Mouse (Mus musculus) kidney, adult 2 months (tissue): ENCODE results near the gene Capza1. TPM values are rescaled to one million over a fixed set of nuclear protein-coding genes. Genes with fewer than 3 reads are reported as not detected.

Source experiments
- DNase-seq: peaks from one replicate; pipeline ENCODE4 v3.0.0; 2021
- H3K27ac ChIP-seq: fragments of 200-500 bp; 2 replicates; pipeline ENCODE4 v1.5.1; 2012; ENCODE audit warnings: low read depth, low read length, control low read depth, inconsistent platforms; ENCODE audit not compliant: insufficient read depth
- H3K27me3 ChIP-seq: fragments of 200-500 bp; replicated peaks from 2 replicates; pipeline ENCODE4 v1.6.1; 2012; ENCODE audit warnings: mild to moderate bottlenecking, moderate library complexity, low read length, inconsistent platforms; ENCODE audit not compliant: control insufficient read depth, insufficient read depth
- H3K36me3 ChIP-seq: fragments of 200-500 bp; 2 replicates; pipeline ENCODE4 v1.6.1; 2012; ENCODE audit warnings: mild to moderate bottlenecking, moderate library complexity, low read length, inconsistent platforms; ENCODE audit not compliant: control insufficient read depth, insufficient read depth
- H3K4me1 ChIP-seq: fragments of 200-500 bp; 2 replicates; pipeline ENCODE4 v1.6.1; 2011; ENCODE audit warnings: low read length; ENCODE audit not compliant: control insufficient read depth, insufficient read depth
- H3K4me3 ChIP-seq: fragments of 200-500 bp; 2 replicates; pipeline ENCODE4 v1.5.1; 2011; ENCODE audit warnings: mild to moderate bottlenecking, low read depth, low read length, control low read depth; ENCODE audit not compliant: insufficient read depth
- CTCF ChIP-seq: fragments of 200-500 bp; conservative IDR thresholded peaks from 2 replicates; pipeline ENCODE4 v1.5.1; 2011; ENCODE audit warnings: low read depth, mild to moderate bottlenecking, control low read depth, low read length, moderate library complexity, mixed read lengths; ENCODE audit not compliant: insufficient read depth, insufficient read length
- POLR2A ChIP-seq: fragments of 200-500 bp; IDR thresholded peaks from one replicate; pipeline ENCODE4 v1.6.1; 2011; ENCODE audit warnings: low read depth, low read length, control low read depth
- WGBS: fragments of 180-500 bp; shearing (Covaris S2); methylation state at CpG from one replicate; pipeline ENCODE4 v1.1.7; 2018; 5-methylcytosine and 5-hydroxymethylcytosine counted together
- polyA plus RNA-seq: library from polyadenylated mRNA; depleted of rRNA; stranded (reverse); fragments of >200 nt; gene quantifications from 2 replicates; pipeline ENCODE4 v1.2.3, GENCODE M21; 2012

Gene Capza1
- polyA plus RNA-seq, 1 experiment = 22.1 TPM

GRCm38 (mm10) chr3:104854465-104854864 lies 9.8 kb downstream of the Capza1 start:
- H3K36me3 ChIP-seq = no peaks in the 10 kb centered on the region
- no peak overlapping the region for H3K4me3 ChIP-seq
- no peak overlapping the region for H3K27ac ChIP-seq
- H3K4me1 ChIP-seq = peaks cover 12% of the 10 kb centered on the region; the same call in 1 of the 2 replicates
- DNase-seq = no peak
- TF ChIP-seq CTCF = no peak
- TF ChIP-seq POLR2A = no peak
- 62% methylated on average over 1 of the region's 1 CpGs for WGBS
- H3K27me3 ChIP-seq = no peaks in the 10 kb centered on the region

GRCm38 (mm10) chr3:104846601-104847000 lies 17.7 kb downstream of the Capza1 start:
- WGBS = 61% methylated on average over 4 of the region's 4 CpGs
- H3K4me1 ChIP-seq = peaks cover 2% of the 10 kb centered on the region; the same call in 1 of the 2 replicates
- H3K36me3 ChIP-seq = peaks cover 6% of the 10 kb centered on the region
- H3K27ac ChIP-seq = no peak overlapping the region; the same call in 1 of the 2 replicates
- TF ChIP-seq POLR2A (no peak), CTCF (no peak)
- H3K4me3 ChIP-seq = no peak overlapping the region
- H3K27me3 ChIP-seq = no peaks in the 10 kb centered on the region
- peak; percentile 43 for DNase-seq

DNA sequence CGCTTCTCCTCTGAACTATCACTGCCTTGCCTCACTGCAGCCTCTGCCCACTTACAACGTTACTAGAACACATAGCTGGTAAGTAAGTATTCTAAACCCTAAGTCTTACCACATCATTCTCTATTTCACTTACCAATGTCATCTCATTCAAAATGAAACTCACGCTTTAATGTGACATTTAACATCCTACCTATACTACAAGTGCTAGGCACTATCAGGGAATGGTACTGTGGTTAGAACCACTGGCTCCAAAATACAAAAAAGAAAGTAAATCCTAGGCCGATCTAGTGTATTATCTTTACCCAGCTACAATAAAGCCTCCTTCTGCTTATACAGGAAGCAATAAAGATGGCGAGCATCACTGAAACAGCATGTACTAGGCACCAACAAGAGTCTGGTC lies 23.3 kb downstream of the Capza1 start:
- WGBS = 96% methylated on average over 5 of the region's 5 CpGs
- no peak for TF ChIP-seq POLR2A
- no peak for TF ChIP-seq CTCF

DNA sequence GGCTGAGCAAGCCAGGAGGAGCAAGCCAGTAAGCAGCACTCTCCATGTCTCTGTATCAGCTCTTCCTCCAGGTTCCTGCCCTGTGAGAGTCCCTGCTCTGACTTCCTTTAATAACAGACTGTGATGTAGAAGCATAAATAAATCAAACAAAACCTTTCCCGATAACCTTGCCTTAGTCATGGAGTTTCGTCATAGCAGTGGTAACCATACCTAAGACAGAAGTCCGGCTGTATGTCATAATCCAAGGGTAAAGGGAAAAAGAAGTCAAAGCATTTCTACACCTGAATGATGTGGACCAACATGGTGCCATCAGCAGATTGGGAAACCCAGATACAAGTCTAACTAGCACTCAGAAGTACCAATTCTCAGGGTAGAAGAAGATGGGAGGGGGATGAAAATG lies 28.5 kb downstream of the Capza1 start:
- no peaks in the 10 kb centered on the region for H3K27me3 ChIP-seq
- no peak for DNase-seq
- no peak for TF ChIP-seq POLR2A
- TF ChIP-seq CTCF = no peak
- H3K4me3 ChIP-seq = no peak overlapping the region
- no peak overlapping the region for H3K27ac ChIP-seq
- no peaks in the 10 kb centered on the region for H3K4me1 ChIP-seq
- 95% methylated on average over 3 of the region's 3 CpGs for WGBS
- peaks cover 7% of the 10 kb centered on the region for H3K36me3 ChIP-seq

More for the DNA sequence above, 23.3 kb downstream of the Capza1 start:
- no peak for DNase-seq
- Histone ChIP-seq H3K36me3 (peaks cover 6% of the 10 kb centered on the region), H3K4me3 (no peak overlapping the region), H3K27me3 (no peaks in the 10 kb centered on the region), H3K4me1 (no peaks in the 10 kb centered on the region), H3K27ac (no peak overlapping the region)

DNA sequence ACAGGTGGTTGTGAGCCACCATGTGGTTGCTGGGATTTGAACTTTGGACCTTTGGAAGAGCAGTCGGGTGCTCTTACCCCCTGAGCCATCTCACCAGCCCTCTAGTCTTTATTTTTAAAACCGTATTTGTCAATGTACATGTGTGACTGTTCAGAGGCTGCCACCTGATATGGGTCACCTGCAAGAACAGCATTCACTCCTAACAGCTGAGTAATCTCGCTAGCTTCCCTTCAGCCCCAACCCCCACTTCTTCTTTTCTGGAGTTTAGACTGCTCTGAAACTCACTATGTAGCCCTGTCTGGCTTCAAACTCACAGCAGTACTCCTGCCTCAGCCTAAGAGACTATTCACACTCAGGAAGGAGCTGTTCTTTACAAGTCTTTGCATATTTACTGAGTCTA lies 41.9 kb downstream of the Capza1 start:
- peaks cover 4% of the 10 kb centered on the region; the same call in 1 of the 2 replicates for H3K4me1 ChIP-seq
- no peaks in the 10 kb centered on the region; the same call in 1 of the 2 replicates for H3K36me3 ChIP-seq
- WGBS = 73% methylated on average over 3 of the region's 3 CpGs
- no peak overlapping the region for H3K4me3 ChIP-seq
- no peak overlapping the region for H3K27ac ChIP-seq
- H3K27me3 ChIP-seq = no peaks in the 10 kb centered on the region
- no peak for DNase-seq
- TF ChIP-seq POLR2A = no peak
- TF ChIP-seq CTCF = no peak

- TF ChIP-seq CTCF = no peak
- no peak for TF ChIP-seq POLR2A
- peaks cover 11% of the 10 kb centered on the region; the same call in 1 of the 2 replicates for H3K4me1 ChIP-seq
- H3K27ac ChIP-seq = no peak overlapping the region
- no peak for DNase-seq
- H3K27me3 ChIP-seq = no peaks in the 10 kb centered on the region
- WGBS = 56% methylated on average over 1 of the region's 1 CpGs
- no peaks in the 10 kb centered on the region for H3K36me3 ChIP-seq
- no peak overlapping the region for H3K4me3 ChIP-seq
Observed at GRCm38 (mm10) chr3:104820426-104820825, 43.9 kb downstream of the Capza1 start.

DNA sequence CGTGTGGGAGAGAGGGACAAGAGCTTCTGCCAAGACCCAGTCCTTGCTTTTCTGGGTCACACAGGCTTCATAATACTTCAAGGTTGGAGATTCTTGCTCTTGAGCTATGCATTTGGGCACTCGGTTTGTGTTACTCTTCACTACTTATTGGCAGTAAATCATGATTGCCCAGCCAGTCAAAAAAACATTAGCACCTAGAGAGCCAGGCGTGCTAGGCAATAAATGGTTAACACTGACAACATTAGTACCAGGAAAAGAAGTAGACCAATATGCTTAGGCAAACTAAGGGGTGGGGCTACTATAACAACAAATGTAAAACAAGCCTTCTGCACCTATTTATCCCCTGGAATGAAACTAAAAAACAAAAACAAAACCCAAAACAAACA lies 45.6 kb downstream of the Capza1 start:
- H3K4me3 ChIP-seq = peak overlapping the region; percentile 93
- DNase-seq = peak; percentile 50
- 0% methylated on average over 3 of the region's 3 CpGs for WGBS
- peaks cover 11% of the 10 kb centered on the region; the same call in 1 of the 2 replicates for H3K4me1 ChIP-seq
- no peak for TF ChIP-seq POLR2A
- no peak for TF ChIP-seq CTCF
- H3K27me3 ChIP-seq = no peaks in the 10 kb centered on the region
- peak overlapping the region; percentile 85; the same call in 1 of the 2 replicates for H3K27ac ChIP-seq
- no peaks in the 10 kb centered on the region for H3K36me3 ChIP-seq
